Mouse (Mus musculus): Measurements from ENCODE around the gene Srp14.

DNA sequence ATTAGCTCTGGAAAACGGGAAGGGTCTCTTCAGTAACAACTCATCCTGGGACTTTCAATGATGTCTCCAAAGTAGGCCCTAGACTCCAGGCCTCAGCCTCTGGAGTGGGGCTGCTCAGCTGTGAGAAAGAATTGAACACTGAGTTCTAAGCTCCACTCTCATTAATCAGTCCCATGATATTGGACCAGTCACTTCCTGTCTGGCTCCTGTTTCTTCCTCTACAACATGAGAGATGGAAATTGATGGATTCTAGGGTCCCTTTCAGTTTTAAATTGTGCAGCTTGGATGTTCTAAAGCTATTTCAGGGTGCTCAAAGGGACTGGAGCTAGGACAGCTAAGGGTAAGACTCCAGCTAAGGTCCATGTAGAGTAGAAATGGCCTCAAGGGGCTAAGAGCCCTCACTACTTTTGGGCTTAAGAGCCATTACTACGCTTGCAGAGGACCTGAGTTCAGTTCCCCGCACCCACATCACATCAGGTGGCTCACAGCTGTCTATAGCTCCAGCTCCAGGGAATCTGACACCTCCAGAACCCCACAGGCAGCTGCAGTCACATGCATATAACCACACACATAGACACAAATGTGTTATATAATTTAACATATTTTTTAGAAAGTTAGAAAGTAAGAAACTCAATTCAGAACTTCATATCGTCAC lies 12.4 kb upstream of the Srp14 start:
- TF ChIP-seq CTCF (IDR thresholded peaks at IDR 0.05; ENCODE audit: control insufficient read depth, insufficient read depth, low read length) (no peak), POLR2A (IDR thresholded peaks at IDR 0.05; ENCODE audit: borderline replicate concordance, control insufficient read depth, low read depth, low read length) (no peak)
